ENCODE assay signal across 9 mouse cellular contexts in genomic region chr10:39522857-39523614, GRCm38 (mm10).
DNase-seq lines count a peak whose midpoint lies in the region; ATAC-seq and TF ChIP-seq lines count a peak whose summit lies in the region.
"Had no signal": no experiment of that assay in that cellular context is flagged by ENCODE, and none has a peak within 500 bp of the region (broad histone marks: within the 10 kb centered on the region; RNA-seq: fewer than 3 reads in every experiment).

No protein-coding gene starts in this region.

- H3K4me2 ChIP-seq in kidney, embryonic 15.5 days: no peak overlapping the region
- no peak overlapping the region for H3K4me2 ChIP-seq in embryonic facial prominence, embryonic 13.5 days
- H3K4me2 ChIP-seq in hindbrain, embryonic 15.5 days: no peak overlapping the region
- H3K4me2 ChIP-seq in midbrain, embryonic 15.5 days: no peak overlapping the region

- H3K9me3 ChIP-seq in kidney, embryonic 15.5 days (replicated peaks): no peaks in the 10 kb centered on the region
- H3K9me3 ChIP-seq in embryonic facial prominence, embryonic 13.5 days: no peaks in the 10 kb centered on the region
- H3K9me3 ChIP-seq in hindbrain, embryonic 15.5 days: no peaks in the 10 kb centered on the region
- H3K9me3 ChIP-seq in midbrain, embryonic 15.5 days: no peaks in the 10 kb centered on the region

- H3K9ac ChIP-seq in kidney, embryonic 15.5 days: no peak overlapping the region
- no peak overlapping the region for H3K9ac ChIP-seq in embryonic facial prominence, embryonic 13.5 days
- no peak overlapping the region for H3K9ac ChIP-seq in hindbrain, embryonic 15.5 days
- no peak overlapping the region for H3K9ac ChIP-seq in midbrain, embryonic 15.5 days
- H3K9ac ChIP-seq: liver, postnatal 0 days had no signal

- H3K36me3 ChIP-seq in kidney, embryonic 15.5 days: peaks cover 16% of the 10 kb centered on the region
- no peaks in the 10 kb centered on the region for H3K36me3 ChIP-seq in kidney, adult 2 months (ENCODE audit: control insufficient read depth, insufficient read depth, low read length)
- H3K36me3 ChIP-seq in embryonic facial prominence, embryonic 13.5 days: peaks cover 16% of the 10 kb centered on the region
- peaks cover 4% of the 10 kb centered on the region; the same call in 1 of the 2 replicates for H3K36me3 ChIP-seq in hindbrain, embryonic 15.5 days
- peaks cover 4% of the 10 kb centered on the region; the same call in 1 of the 2 replicates for H3K36me3 ChIP-seq in midbrain, embryonic 15.5 days (replicated peaks)

- no peak for DNase-seq in kidney, adult 2 months
- DNase-seq in heart, adult 18-20 months: no peak
- DNase-seq in right cerebral cortex, postnatal 10 days (ENCODE audit: low spot score in 2 of 2): no peak
- DNase-seq: cerebellum, adult 9-11 months; liver, postnatal 0 days had no signal

- 54% methylated on average over 11 of the region's 11 CpGs for WGBS in kidney, embryonic 15.5 days
- WGBS in kidney, adult 2 months: 62% methylated on average over 11 of the region's 11 CpGs
- WGBS in embryonic facial prominence, embryonic 13.5 days: 39% methylated on average over 11 of the region's 11 CpGs
- 54% methylated on average over 11 of the region's 11 CpGs for WGBS in hindbrain, embryonic 15.5 days
- 55% methylated on average over 11 of the region's 11 CpGs for WGBS in midbrain, embryonic 15.5 days

- H3K4me3 ChIP-seq in kidney, embryonic 15.5 days (replicated peaks): no peak overlapping the region
- H3K4me3 ChIP-seq in kidney, adult 2 months (ENCODE audit: insufficient read depth, low read depth, low read length): no peak overlapping the region
- no peak overlapping the region for H3K4me3 ChIP-seq in embryonic facial prominence, embryonic 13.5 days
- H3K4me3 ChIP-seq in hindbrain, embryonic 15.5 days: no peak overlapping the region
- H3K4me3 ChIP-seq in midbrain, embryonic 15.5 days: no peak overlapping the region

- H3K27ac ChIP-seq in kidney, embryonic 15.5 days: peak overlapping the region; percentile 51
- H3K27ac ChIP-seq in kidney, adult 2 months (ENCODE audit: insufficient read depth, low read depth, low read length): no peak overlapping the region
- peak overlapping the region; percentile 74 for H3K27ac ChIP-seq in embryonic facial prominence, embryonic 13.5 days
- peak overlapping the region; percentile 49 for H3K27ac ChIP-seq in hindbrain, embryonic 15.5 days (replicated peaks)
- peak overlapping the region; percentile 31; the same call in 1 of the 2 replicates for H3K27ac ChIP-seq in midbrain, embryonic 15.5 days

- H3K27me3 ChIP-seq in kidney, embryonic 15.5 days: no peaks in the 10 kb centered on the region
- no peaks in the 10 kb centered on the region for H3K27me3 ChIP-seq in kidney, adult 2 months (replicated peaks; ENCODE audit: control insufficient read depth, insufficient read depth, low read length)
- H3K27me3 ChIP-seq in embryonic facial prominence, embryonic 13.5 days: no peaks in the 10 kb centered on the region
- H3K27me3 ChIP-seq in hindbrain, embryonic 15.5 days: no peaks in the 10 kb centered on the region
- no peaks in the 10 kb centered on the region for H3K27me3 ChIP-seq in midbrain, embryonic 15.5 days (replicated peaks)

- TF ChIP-seq POLR2A in kidney, adult 2 months (IDR thresholded peaks at IDR 0.05; ENCODE audit: low read depth, low read length): no peak

- TF ChIP-seq CTCF in kidney, adult 2 months (conservative IDR thresholded peaks at IDR 0.05; ENCODE audit: insufficient read depth, insufficient read length, low read depth, low read length): no peak

- ATAC-seq in kidney, embryonic 15.5 days (replicated peaks; ENCODE audit: low FRiP score): no peak
- ATAC-seq in embryonic facial prominence, embryonic 13.5 days (ENCODE audit: insufficient number of reproducible peaks, insufficient read depth, low FRiP score, low TSS enrichment, low read depth): no peak; the same call in 1 of the 2 replicates
- no peak for ATAC-seq in hindbrain, embryonic 15.5 days (ENCODE audit: low FRiP score, low read depth)
- ATAC-seq in midbrain, embryonic 15.5 days (replicated peaks): no peak
- ATAC-seq: liver, postnatal 0 days had no signal

- peaks cover 60% of the 10 kb centered on the region for H3K4me1 ChIP-seq in kidney, embryonic 15.5 days
- H3K4me1 ChIP-seq in kidney, adult 2 months (ENCODE audit: control insufficient read depth, insufficient read depth, low read length): no peaks in the 10 kb centered on the region; the same call in 1 of the 2 replicates
- peaks cover 63% of the 10 kb centered on the region for H3K4me1 ChIP-seq in embryonic facial prominence, embryonic 13.5 days
- peaks cover 74% of the 10 kb centered on the region for H3K4me1 ChIP-seq in hindbrain, embryonic 15.5 days (replicated peaks)
- peaks cover 61% of the 10 kb centered on the region for H3K4me1 ChIP-seq in midbrain, embryonic 15.5 days
